Mouse (Mus musculus): ENCODE results near the gene Efna4. TPM values are rescaled to one million over a fixed set of nuclear protein-coding genes. Genes with fewer than 3 reads are reported as not detected.

Gene Efna4
- polyA plus RNA-seq, 1 experiment from 2014 or later: not detected

GRCm38 (mm10) chr3:89330346-89330745, 7.5 kb downstream of the Efna4 start:
- no peak overlapping the region for H3K4me3 ChIP-seq (ENCODE audit: inconsistent target)
- WGBS (ENCODE audit: missing documents): 83% methylated on average over 3 of the region's 3 CpGs
- H3K79me2 ChIP-seq (ENCODE audit: inconsistent target): no peaks in the 10 kb centered on the region
- H3K36me3 ChIP-seq (ENCODE audit: inconsistent target): no peaks in the 10 kb centered on the region
- no peak overlapping the region for H3K27ac ChIP-seq

DNA sequence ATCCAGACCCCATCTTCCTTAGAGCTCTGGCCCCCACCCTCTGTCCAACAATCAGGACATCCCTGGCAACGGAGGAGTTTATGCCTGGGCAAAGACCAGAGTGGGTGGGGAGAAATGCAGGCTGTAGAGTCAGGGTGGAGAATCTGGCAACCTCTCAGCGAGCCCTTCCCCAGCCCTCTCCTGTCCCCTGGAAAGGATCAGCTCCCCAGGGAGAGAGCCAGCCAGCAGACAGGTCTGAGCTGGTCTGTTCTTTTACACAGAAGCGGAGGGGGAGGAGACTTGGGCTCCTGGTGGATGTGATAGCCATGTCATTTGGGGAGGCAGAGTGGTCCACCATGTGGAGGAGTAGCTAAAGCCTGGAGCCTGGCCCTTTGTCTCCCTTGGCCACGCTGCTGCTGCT, 9.2 kb downstream of the Efna4 start:
- WGBS (ENCODE audit: missing documents): 82% methylated on average over 3 of the region's 4 CpGs
- no peak overlapping the region for H3K27ac ChIP-seq

DNA sequence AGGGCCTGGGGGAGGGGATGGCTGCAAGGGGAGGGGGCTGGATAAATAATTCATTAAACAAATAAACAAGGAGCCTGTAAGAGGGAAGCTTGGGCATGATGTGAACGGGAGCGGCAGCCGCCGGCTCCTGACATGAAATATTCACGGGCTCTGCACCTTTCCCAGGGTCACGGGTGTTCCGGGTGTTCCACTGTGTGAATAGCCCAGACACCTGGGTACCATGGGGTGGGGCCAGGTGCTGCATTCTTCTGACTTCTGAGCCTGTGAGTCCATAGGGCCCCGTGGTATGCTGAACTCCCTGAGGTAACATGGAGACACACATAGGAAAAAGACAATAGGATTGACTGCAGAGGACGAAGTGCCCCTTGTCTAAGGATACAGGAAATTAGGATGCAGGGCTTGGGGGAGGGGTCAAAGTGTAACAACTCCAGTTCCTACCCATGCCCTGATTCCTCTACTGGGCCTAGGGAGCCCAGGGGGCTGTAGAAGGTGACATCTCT, 10.4 kb downstream of the Efna4 start:
- WGBS (ENCODE audit: missing documents): 89% methylated on average over 9 of the region's 9 CpGs
- H3K4me3 ChIP-seq (ENCODE audit: inconsistent target): no peak overlapping the region
- H3K79me2 ChIP-seq (ENCODE audit: inconsistent target): no peaks in the 10 kb centered on the region
- H3K27ac ChIP-seq: no peak overlapping the region
- no peaks in the 10 kb centered on the region for H3K36me3 ChIP-seq (ENCODE audit: inconsistent target)

More for the DNA sequence above, 9.2 kb downstream of the Efna4 start:
- Histone ChIP-seq H3K4me3 (ENCODE audit: inconsistent target) (no peak overlapping the region), H3K79me2 (ENCODE audit: inconsistent target) (no peaks in the 10 kb centered on the region), H3K36me3 (ENCODE audit: inconsistent target) (no peaks in the 10 kb centered on the region)

DNA sequence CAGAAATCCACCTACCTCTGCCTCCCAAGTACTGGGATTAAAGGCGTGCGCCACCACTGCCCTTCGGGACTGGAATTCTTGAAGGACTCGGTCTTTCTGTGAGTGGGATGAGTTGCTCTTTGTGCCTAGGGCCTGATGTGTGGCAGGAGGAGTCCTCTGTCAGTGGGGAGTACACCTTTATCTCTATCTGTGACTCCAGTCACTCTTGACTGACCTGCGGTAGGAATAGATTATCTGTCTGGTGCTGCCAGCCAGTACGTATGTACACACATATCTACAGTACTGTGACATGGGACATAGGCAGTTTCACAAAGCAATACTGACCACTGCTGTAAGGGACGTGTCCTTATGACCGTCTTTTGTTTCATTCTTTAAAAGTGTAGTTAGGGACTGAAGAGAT, 11.9 kb downstream of the Efna4 start:
- 93% methylated on average over 8 of the region's 8 CpGs for WGBS (ENCODE audit: missing documents)
- Histone ChIP-seq H3K79me2 (ENCODE audit: inconsistent target) (no peaks in the 10 kb centered on the region), H3K4me3 (ENCODE audit: inconsistent target) (no peak overlapping the region)

DNA sequence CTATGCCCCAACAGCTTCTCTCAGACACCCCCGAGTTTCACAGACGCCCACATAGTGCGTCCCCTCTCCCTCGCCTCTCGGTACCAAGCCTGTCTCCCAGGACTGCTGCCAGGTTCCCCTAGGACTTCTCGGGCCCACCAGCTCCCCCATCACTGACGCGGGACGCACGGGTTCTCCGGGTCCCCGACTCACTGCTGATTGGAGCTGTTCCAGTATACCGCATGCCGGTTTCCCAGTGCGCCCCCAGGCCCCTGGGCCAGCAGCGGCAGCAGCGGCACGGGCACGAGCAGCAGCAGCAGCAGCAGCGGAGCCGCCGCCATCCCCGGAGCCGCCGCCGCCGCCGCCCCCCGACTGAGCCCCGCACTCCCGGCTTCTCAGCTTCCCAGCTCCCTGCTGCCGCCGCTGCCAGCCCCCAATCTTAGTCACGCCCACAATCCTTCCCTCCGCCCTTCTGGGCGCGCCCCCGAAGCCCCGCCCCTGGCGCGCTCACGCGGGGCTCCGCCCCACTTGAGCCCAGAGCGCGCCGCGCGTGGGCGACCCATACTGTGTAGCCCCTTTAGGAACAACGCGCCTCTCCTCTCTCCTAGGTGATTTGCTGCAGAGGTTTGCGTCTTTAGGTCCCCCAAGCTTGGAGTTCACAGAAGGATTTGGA, 15.2 kb downstream of the Efna4 start, which contains the start of gene Efna3:
Efna3 (minus strand) TSS at position 452 of the 652 bp plus-strand sequence.
- no peaks in the 10 kb centered on the region for H3K36me3 ChIP-seq (ENCODE audit: inconsistent target)
- H3K27ac ChIP-seq: no peak within 1 kb of the TSS
- H3K4me3 ChIP-seq (ENCODE audit: inconsistent target): no peak within 1 kb of the TSS
- 3% methylated on average over 48 of the region's 53 CpGs for WGBS (ENCODE audit: missing documents)
- H3K79me2 ChIP-seq (ENCODE audit: inconsistent target): no peaks in the 10 kb centered on the region

More for the DNA sequence above, 11.9 kb downstream of the Efna4 start:
- Histone ChIP-seq H3K36me3 (ENCODE audit: inconsistent target) (no peaks in the 10 kb centered on the region), H3K27ac (no peak overlapping the region)

- Histone ChIP-seq H3K79me2 (ENCODE audit: inconsistent target) (no peaks in the 10 kb centered on the region), H3K36me3 (ENCODE audit: inconsistent target) (no peaks in the 10 kb centered on the region), H3K4me3 (ENCODE audit: inconsistent target) (no peak overlapping the region), H3K27ac (no peak overlapping the region)
- WGBS (ENCODE audit: missing documents): 2% methylated on average over 14 of the region's 14 CpGs
These were observed 15.7 kb downstream of the Efna4 start for GRCm38 (mm10) chr3:89322131-89322500.

DNA sequence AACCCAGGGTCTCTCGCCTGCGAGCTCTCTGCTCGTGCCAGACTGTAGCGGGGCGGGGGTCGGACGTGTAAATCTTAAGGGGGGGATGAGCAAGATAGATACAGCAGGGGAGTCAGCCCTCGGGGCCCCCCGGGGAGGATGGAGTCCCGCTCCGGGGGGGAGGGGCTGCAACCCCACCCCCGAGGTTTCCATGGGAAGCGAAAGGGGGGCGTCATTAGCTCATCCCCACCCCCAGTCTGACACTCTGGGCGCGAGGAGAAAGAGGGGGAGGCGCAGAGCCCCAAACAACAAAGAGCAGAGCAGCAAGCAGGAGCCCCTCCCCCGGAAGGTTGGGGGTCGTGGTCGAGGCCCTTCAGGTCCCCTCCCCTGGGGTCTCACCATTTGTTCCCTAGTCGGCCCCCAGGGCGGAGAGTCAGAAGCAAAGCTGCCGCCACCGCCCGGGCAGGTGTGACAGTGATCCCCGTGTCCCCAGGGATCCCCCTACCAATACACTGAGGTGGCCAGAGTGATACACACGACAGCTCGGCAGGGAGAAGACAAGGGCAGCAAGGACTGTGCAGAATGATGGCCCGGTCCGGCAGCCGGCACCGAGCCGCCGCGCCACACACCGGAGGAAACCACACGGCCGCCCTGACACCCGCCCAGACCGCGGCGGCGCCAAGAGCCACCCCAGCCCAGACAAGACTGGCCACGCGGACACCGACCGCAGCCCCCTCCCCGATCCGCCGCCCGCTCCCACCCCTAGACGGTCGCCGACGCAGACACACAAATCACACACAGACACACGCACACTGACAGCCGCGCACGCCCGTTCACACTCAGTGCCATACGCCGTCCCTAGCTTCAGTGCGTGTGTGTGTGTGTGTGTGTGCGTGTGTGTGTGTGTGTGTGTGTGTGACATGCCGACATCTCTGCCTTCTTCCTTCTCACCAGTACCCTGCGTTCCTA, 16.4 kb downstream of the Efna4 start:
- 2% methylated on average over 54 of the region's 66 CpGs for WGBS (ENCODE audit: missing documents)
- no peak overlapping the region for H3K4me3 ChIP-seq (ENCODE audit: inconsistent target)

GRCm38 (mm10) chr3:89320581-89321182, 17.1 kb downstream of the Efna4 start:
- 1% methylated on average over 41 of the region's 41 CpGs for WGBS (ENCODE audit: missing documents)
- no peak overlapping the region for H3K4me3 ChIP-seq (ENCODE audit: inconsistent target)
- H3K27ac ChIP-seq: no peak overlapping the region
- H3K36me3 ChIP-seq (ENCODE audit: inconsistent target): no peaks in the 10 kb centered on the region
- no peaks in the 10 kb centered on the region for H3K79me2 ChIP-seq (ENCODE audit: inconsistent target)

More for the DNA sequence above, 16.4 kb downstream of the Efna4 start:
- H3K79me2 ChIP-seq (ENCODE audit: inconsistent target): no peaks in the 10 kb centered on the region
- no peak overlapping the region for H3K27ac ChIP-seq
- H3K36me3 ChIP-seq (ENCODE audit: inconsistent target): no peaks in the 10 kb centered on the region

GRCm38 (mm10) chr3:89319591-89320350, 18.1 kb downstream of the Efna4 start:
- 4% methylated on average over 54 of the region's 58 CpGs for WGBS (ENCODE audit: missing documents)
- H3K79me2 ChIP-seq (ENCODE audit: inconsistent target): no peaks in the 10 kb centered on the region
- H3K27ac ChIP-seq: no peak overlapping the region
- H3K4me3 ChIP-seq (ENCODE audit: inconsistent target): no peak overlapping the region
- H3K36me3 ChIP-seq (ENCODE audit: inconsistent target): no peaks in the 10 kb centered on the region

- WGBS (ENCODE audit: missing documents): 31% methylated on average over 21 of the region's 21 CpGs
- Histone ChIP-seq H3K4me3 (ENCODE audit: inconsistent target) (no peak overlapping the region), H3K27ac (no peak overlapping the region), H3K36me3 (ENCODE audit: inconsistent target) (no peaks in the 10 kb centered on the region), H3K79me2 (ENCODE audit: inconsistent target) (no peaks in the 10 kb centered on the region)
These were observed 18.7 kb downstream of the Efna4 start for GRCm38 (mm10) chr3:89318971-89319590.

GRCm38 (mm10) chr3:89318316-89318715, 19.5 kb downstream of the Efna4 start:
- H3K36me3 ChIP-seq (ENCODE audit: inconsistent target): no peaks in the 10 kb centered on the region
- 77% methylated on average over 8 of the region's 8 CpGs for WGBS (ENCODE audit: missing documents)

GRCm38 (mm10) chr3:89317246-89317645, 20.6 kb downstream of the Efna4 start:
- no peaks in the 10 kb centered on the region for H3K79me2 ChIP-seq (ENCODE audit: inconsistent target)
- no peak overlapping the region for H3K4me3 ChIP-seq (ENCODE audit: inconsistent target)
- WGBS (ENCODE audit: missing documents): 86% methylated on average over 6 of the region's 6 CpGs
- no peak overlapping the region for H3K27ac ChIP-seq
- no peaks in the 10 kb centered on the region for H3K36me3 ChIP-seq (ENCODE audit: inconsistent target)

More at GRCm38 (mm10) chr3:89318316-89318715, 19.5 kb downstream of the Efna4 start:
- no peak overlapping the region for H3K4me3 ChIP-seq (ENCODE audit: inconsistent target)
- H3K27ac ChIP-seq: no peak overlapping the region
- H3K79me2 ChIP-seq (ENCODE audit: inconsistent target): no peaks in the 10 kb centered on the region

GRCm38 (mm10) chr3:89316833-89317232, 21.0 kb downstream of the Efna4 start:
- Histone ChIP-seq H3K79me2 (ENCODE audit: inconsistent target) (no peaks in the 10 kb centered on the region), H3K4me3 (ENCODE audit: inconsistent target) (no peak overlapping the region), H3K36me3 (ENCODE audit: inconsistent target) (no peaks in the 10 kb centered on the region), H3K27ac (no peak overlapping the region)
- 0% methylated on average over 1 of the region's 4 CpGs for WGBS (ENCODE audit: missing documents)
